Mouse (Mus musculus) liver, embryonic 12.5 days (tissue): ENCODE results near the gene 1700001C19Rik. TPM values are rescaled to one million over a fixed set of nuclear protein-coding genes. Genes with fewer than 3 reads are reported as not detected.
A peak's percentile ranks its signal among the peaks of the same experiment; 100 is the strongest.

Experiments
- ATAC-seq: fragments of 200-750 bp; cut with Nextera tagmentation; 2 replicates; pipeline ENCODE4 v1.8.0; 2017; ENCODE audit warnings: moderate number of reproducible peaks, mild to moderate bottlenecking, moderate library complexity
- H3K27ac ChIP-seq: fragments of 300-500 bp; sonication (generic); 2 replicates; pipeline ENCODE4 v1.5.1; 2016; ENCODE audit warnings: mild to moderate bottlenecking
- H3K27me3 ChIP-seq: fragments of 300-500 bp; sonication (generic); replicated peaks from 2 replicates; pipeline ENCODE4 v1.6.1; 2016; ENCODE audit warnings: mild to moderate bottlenecking, moderate library complexity
- H3K36me3 ChIP-seq: fragments of 300-500 bp; sonication (generic); 2 replicates; pipeline ENCODE4 v1.6.1; 2016; ENCODE audit warnings: mild to moderate bottlenecking, moderate library complexity
- H3K4me1 ChIP-seq: fragments of 300-500 bp; sonication (generic); 2 replicates; pipeline ENCODE4 v1.6.1; 2016
- H3K4me2 ChIP-seq: fragments of 300-500 bp; sonication (generic); 2 replicates; pipeline ENCODE4 v1.6.1; 2016; ENCODE audit warnings: mild to moderate bottlenecking, moderate library complexity
- H3K4me3 ChIP-seq: fragments of 300-500 bp; sonication (generic); 2 replicates; pipeline ENCODE4 v1.5.1; 2016; ENCODE audit warnings: mild to moderate bottlenecking, moderate library complexity
- H3K9ac ChIP-seq: fragments of 300-500 bp; sonication (generic); 2 replicates; pipeline ENCODE4 v1.6.1; 2016; ENCODE audit warnings: mild to moderate bottlenecking, moderate library complexity
- H3K9me3 ChIP-seq: fragments of 300-500 bp; sonication (generic); replicated peaks from 2 replicates; pipeline ENCODE4 v1.6.1; 2016; ENCODE audit warnings: mild to moderate bottlenecking, moderate library complexity
- WGBS: fragments of 180-500 bp; shearing (Covaris S2); methylation state at CpG from one replicate; pipeline ENCODE4 v1.1.7; 2016; ENCODE audit not compliant: insufficient replicate concordance; 5-methylcytosine and 5-hydroxymethylcytosine counted together
- polyA plus RNA-seq: library from polyadenylated mRNA; unstranded; fragments of >200 nt; fragmentation: Nextera tagmentation; extraction: Ambion mirVana; gene quantifications from 2 replicates; pipeline ENCODE4 v1.2.1, GENCODE M21; 2016

1700001C19Rik gene
- polyA plus RNA-seq, 1 experiment from 2014 or later: 0.66 TPM

DNA sequence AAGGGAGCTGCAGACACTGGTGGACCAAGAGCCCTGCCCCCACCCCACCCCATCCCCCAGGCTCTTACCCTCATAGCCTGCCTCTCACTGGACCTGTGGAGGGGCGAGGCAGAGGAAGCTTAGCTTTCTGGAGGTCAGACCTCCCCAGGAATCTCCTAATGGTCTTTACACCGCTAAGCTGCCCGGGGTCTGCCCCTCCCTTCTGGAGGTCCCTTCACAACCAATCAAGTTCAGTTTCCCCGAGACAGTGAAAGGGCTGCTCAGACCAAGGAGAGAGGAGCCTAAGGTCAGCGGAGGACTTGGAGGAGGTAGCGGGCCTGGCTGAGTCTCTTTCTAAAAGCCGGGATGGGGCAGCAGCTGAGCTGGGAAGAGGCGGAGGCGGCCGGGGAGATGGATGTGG lies 52.0 kb downstream of the 1700001C19Rik start, which contains the start of gene Guca1b:
Gene Guca1b (plus strand): TSS at position 249 of the 400 bp plus-strand sequence.
- no peak within 1 kb of the TSS for H3K4me2 ChIP-seq
- H3K4me3 ChIP-seq: no peak within 1 kb of the TSS
- H3K9ac ChIP-seq: no peak within 1 kb of the TSS
- H3K36me3 ChIP-seq: peaks cover 20% of the 10 kb centered on the region
- no peak for ATAC-seq
- H3K4me1 ChIP-seq: no peaks in the 10 kb centered on the region
- peaks cover 4% of the 10 kb centered on the region; the same call in 1 of the 2 replicates for H3K9me3 ChIP-seq
- WGBS: 45% methylated on average over 10 of the region's 10 CpGs
- H3K27ac ChIP-seq: no peak within 1 kb of the TSS
- H3K27me3 ChIP-seq: peaks cover 8% of the 10 kb centered on the region; the same call in 1 of the 2 replicates

DNA sequence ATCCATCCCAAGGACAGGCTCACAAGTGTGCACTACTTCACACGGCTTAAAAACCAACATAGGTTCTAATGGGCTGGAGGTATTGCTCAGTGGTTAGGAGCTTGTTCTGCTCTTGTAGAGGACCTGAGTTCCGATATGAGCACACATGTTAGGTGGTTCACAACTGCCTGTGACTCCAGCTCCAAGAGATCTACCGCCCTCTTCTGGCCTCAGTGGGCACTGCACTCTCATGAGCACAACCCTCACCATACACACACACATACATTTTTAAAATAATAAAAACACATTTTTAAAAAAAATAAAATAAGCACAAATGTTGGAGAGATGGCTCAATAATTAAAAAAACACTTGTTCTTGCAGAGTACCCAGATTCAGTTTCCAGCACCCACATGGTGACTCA lies 53.1 kb downstream of the 1700001C19Rik start:
- no peak overlapping the region for H3K4me2 ChIP-seq
- peaks cover 31% of the 10 kb centered on the region for H3K36me3 ChIP-seq
- peaks cover 8% of the 10 kb centered on the region; the same call in 1 of the 2 replicates for H3K27me3 ChIP-seq
- ATAC-seq: no peak
- 78% methylated on average over 3 of the region's 3 CpGs for WGBS
- peaks cover 4% of the 10 kb centered on the region; the same call in 1 of the 2 replicates for H3K9me3 ChIP-seq
- H3K9ac ChIP-seq: no peak overlapping the region
- no peaks in the 10 kb centered on the region for H3K4me1 ChIP-seq
- no peak overlapping the region for H3K27ac ChIP-seq
- no peak overlapping the region for H3K4me3 ChIP-seq

DNA sequence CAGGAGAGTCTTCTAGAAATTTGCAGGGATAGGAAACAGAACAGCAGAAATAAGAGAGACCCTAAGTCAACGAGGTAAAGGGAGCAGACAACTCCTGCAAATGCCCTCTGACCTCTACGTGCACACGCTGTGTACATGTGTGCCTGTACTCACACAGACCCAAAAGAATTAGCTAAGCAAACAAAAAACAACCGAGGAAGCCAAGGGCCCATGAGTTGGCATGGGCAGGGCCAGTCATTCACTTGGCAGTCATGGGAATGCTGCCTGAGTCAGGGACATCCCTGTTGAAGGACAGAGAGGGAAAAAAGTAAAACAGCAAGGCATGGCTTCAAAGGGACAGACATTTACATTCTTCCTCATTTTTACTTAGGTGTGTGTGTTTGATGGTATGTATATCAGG lies 53.9 kb downstream of the 1700001C19Rik start:
- Histone ChIP-seq H3K4me3 (no peak overlapping the region), H3K4me2 (no peak overlapping the region), H3K27me3 (peaks cover 8% of the 10 kb centered on the region; the same call in 1 of the 2 replicates), H3K27ac (no peak overlapping the region), H3K4me1 (no peaks in the 10 kb centered on the region), H3K36me3 (peaks cover 38% of the 10 kb centered on the region), H3K9me3 (peaks cover 4% of the 10 kb centered on the region; the same call in 1 of the 2 replicates), H3K9ac (no peak overlapping the region)
- ATAC-seq: no peak
- WGBS: 79% methylated on average over 4 of the region's 4 CpGs

DNA sequence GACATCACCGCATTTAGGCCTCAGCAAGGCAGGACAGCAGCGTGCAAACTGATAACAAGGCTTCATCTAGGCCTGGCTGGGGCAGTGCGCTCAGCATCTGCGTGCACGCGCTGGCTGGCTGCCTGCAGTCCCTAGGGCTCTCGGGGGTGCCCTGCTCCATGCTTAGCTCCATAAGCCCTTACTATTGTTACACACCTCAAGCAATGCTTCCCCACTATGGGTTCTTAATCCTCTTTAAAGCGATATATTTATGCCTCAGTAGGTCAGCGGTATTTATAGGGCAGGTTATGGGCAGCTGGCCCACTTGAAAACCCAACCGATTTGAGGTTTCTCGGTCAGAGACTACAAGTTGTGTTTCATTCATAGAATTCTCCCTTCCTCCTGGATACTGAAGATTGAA lies 55.3 kb downstream of the 1700001C19Rik start:
- Histone ChIP-seq H3K4me1 (no peaks in the 10 kb centered on the region), H3K4me2 (no peak overlapping the region), H3K36me3 (peaks cover 51% of the 10 kb centered on the region), H3K9ac (no peak overlapping the region), H3K9me3 (peaks cover 4% of the 10 kb centered on the region; the same call in 1 of the 2 replicates), H3K27me3 (peaks cover 8% of the 10 kb centered on the region; the same call in 1 of the 2 replicates), H3K4me3 (no peak overlapping the region), H3K27ac (no peak overlapping the region)
- WGBS: 85% methylated on average over 11 of the region's 11 CpGs
- ATAC-seq: no peak

DNA sequence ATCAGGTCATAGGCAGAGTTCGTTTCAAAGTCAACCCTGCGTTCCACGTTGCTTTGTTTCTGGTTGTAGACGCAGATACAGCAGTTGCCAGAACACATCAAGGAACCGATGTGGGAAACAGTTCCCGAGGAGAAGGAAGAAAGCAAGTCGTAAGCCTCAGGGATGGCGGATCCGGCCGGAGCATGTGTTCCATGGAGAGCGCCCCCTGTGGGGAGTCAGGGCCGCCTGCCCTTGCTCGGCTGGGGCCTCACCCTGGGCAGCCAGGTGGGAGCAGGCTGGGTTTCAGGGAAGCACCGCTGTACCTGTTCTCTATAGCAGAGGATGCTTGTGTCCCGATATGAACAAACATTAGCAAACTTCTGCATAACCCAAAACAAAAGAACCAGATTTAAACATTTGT lies 59.0 kb downstream of the 1700001C19Rik start:
- ATAC-seq: no peak
- Histone ChIP-seq H3K27ac (no peak overlapping the region), H3K4me1 (no peaks in the 10 kb centered on the region), H3K9me3 (no peaks in the 10 kb centered on the region), H3K9ac (no peak overlapping the region), H3K27me3 (no peaks in the 10 kb centered on the region), H3K36me3 (peaks cover 88% of the 10 kb centered on the region), H3K4me3 (no peak overlapping the region), H3K4me2 (no peak overlapping the region)
- 83% methylated on average over 15 of the region's 15 CpGs for WGBS

DNA sequence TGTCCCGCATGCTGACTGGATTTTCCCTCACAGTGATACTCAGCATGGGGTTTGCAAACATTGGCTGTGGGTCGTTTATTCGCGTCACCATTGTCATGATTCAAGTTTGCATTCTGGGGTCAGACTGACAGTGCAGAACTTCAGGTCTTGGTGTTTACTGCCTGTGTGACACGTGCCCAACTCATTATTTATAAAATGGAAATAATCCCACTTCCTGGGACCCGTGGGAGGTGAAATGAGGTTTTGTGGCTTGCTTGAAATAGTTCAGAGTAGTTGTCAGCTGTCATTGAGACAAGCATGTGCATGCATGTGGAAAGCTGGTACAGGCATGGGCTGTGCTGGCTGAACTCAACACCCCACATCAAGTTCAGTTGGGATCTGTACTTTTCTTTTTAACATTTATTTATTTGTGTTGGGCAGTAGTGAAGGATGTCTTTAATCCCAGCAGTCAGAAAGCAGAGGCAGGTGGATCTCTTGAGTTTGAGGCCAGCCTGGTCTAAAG lies 60.3 kb downstream of the 1700001C19Rik start:
- H3K9me3 ChIP-seq: no peaks in the 10 kb centered on the region
- WGBS: 73% methylated on average over 6 of the region's 6 CpGs
- H3K27me3 ChIP-seq: no peaks in the 10 kb centered on the region
- H3K4me2 ChIP-seq: no peak overlapping the region
- ATAC-seq: no peak
- peaks cover 97% of the 10 kb centered on the region for H3K36me3 ChIP-seq
- H3K4me1 ChIP-seq: no peaks in the 10 kb centered on the region
- H3K4me3 ChIP-seq: no peak overlapping the region
- H3K9ac ChIP-seq: no peak overlapping the region
- H3K27ac ChIP-seq: no peak overlapping the region

DNA sequence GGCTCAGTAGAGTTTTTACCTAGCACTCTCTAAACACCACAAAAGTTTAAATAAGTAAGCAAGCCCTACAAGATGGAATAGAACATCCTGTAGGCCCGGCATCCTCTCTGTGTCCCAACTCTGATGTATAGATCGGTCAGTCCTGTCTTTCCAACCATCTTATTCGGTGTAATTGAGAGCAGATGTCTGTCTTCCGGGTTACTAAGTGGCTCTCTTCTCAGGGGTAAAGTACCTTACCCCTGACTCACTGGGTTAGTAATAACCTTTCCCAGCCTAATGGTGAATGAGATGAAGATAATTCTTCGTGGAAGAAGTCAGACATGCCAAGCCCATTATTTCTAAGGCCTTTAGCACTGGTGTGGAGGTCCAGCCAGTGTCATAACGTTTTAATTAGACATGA lies 63.2 kb downstream of the 1700001C19Rik start:
- Histone ChIP-seq H3K4me3 (no peak overlapping the region), H3K27me3 (no peaks in the 10 kb centered on the region), H3K9ac (no peak overlapping the region), H3K9me3 (no peaks in the 10 kb centered on the region), H3K27ac (no peak overlapping the region), H3K36me3 (peaks cover 69% of the 10 kb centered on the region), H3K4me2 (no peak overlapping the region), H3K4me1 (peaks cover 22% of the 10 kb centered on the region)
- 78% methylated on average over 6 of the region's 6 CpGs for WGBS
- ATAC-seq: no peak

DNA sequence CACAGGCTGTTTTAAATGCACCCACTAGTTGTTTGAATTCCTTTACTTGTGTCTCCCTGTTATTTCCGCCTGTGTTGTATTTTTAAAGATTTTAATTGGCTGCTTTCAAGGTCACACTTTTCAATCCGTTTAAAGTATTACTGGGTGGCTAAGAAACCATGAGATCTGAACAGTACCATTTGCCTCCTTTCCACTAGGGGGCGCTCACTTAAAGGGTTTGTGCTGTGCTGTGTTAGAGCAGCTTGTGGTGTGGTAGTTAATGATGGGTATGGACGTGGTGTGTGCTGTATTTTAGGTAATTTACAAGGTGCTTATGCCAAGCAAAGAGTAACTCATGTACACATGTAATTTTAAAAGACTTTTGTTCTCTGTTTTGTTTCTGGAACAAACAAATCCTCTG lies 65.7 kb downstream of the 1700001C19Rik start:
- Histone ChIP-seq H3K9me3 (no peaks in the 10 kb centered on the region), H3K4me1 (peaks cover 22% of the 10 kb centered on the region), H3K9ac (no peak overlapping the region), H3K27me3 (peaks cover 13% of the 10 kb centered on the region; the same call in 1 of the 2 replicates), H3K27ac (no peak overlapping the region), H3K36me3 (peaks cover 44% of the 10 kb centered on the region), H3K4me2 (no peak overlapping the region), H3K4me3 (no peak overlapping the region)
- 11% methylated on average over 4 of the region's 4 CpGs for WGBS
- ATAC-seq: peak; percentile 62

DNA sequence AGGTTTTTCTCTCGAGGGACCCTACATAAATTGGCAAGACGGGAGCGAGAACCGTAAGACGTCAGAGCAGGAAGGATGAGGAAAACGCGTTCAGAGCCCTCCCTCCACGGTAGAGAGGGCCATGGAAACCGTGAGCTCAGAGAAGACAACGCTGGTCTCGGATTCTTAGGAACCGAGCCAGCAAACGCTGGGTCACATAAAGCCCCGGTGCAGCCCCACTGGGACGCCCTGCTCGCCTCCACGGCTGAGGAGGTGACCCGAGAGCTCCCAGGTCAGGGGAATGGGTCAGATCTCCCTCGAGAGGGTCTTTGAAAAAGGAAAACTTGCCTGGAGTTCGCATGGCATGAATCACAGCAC lies 68.1 kb downstream of the 1700001C19Rik start:
- peak overlapping the region; percentile 37; the same call in 1 of the 2 replicates for H3K27ac ChIP-seq
- H3K4me1 ChIP-seq: peaks cover 22% of the 10 kb centered on the region
- peaks cover 21% of the 10 kb centered on the region for H3K36me3 ChIP-seq
- H3K27me3 ChIP-seq: peaks cover 14% of the 10 kb centered on the region; the same call in 1 of the 2 replicates
- H3K4me2 ChIP-seq: peak overlapping the region; percentile 78
- 3% methylated on average over 20 of the region's 20 CpGs for WGBS
- ATAC-seq: peak; percentile 47
- no peaks in the 10 kb centered on the region for H3K9me3 ChIP-seq
- peak overlapping the region; percentile 80 for H3K4me3 ChIP-seq
- peak overlapping the region; percentile 78 for H3K9ac ChIP-seq

DNA sequence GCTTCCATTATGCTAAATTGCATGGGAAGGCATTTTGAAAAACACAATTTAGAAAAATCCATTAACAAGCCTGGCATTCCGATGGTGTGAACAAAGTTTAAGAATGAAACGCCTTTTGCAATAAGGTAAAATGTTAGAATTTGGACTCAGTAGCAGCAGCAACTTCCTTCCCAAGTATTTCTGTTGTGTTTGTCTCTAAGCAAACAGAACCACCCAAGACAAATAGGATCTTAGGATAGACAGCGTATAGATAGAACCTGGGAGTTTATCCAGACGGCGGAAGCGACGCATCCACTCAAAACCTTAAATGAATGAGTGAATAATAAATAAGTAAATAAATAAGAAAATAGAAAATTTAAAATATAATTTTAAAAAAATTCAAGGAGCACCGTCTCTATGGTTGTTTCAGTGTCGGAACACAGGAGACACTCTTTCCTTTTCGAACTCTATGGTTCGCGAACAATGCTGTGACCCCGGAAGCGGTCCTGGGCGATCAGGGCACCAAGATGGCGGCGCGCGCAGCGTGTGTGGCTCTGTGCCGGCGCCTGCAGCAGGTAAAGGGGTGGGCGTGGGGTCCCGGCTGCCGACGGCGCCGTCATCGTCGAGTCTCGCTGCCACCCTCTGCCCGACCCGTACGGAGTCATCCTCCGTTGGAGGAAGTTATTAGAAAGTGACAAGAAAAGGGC lies 68.6 kb downstream of the 1700001C19Rik start, which contains the start of gene Mrps10:
Gene Mrps10 (plus strand): TSS at position 487 of the 686 bp plus-strand sequence.
- H3K9ac ChIP-seq: peak within 1 kb of the TSS; percentile 78
- H3K9me3 ChIP-seq: no peaks in the 10 kb centered on the region
- H3K4me2 ChIP-seq: peak within 1 kb of the TSS; percentile 78
- 3% methylated on average over 35 of the region's 35 CpGs for WGBS
- peaks cover 22% of the 10 kb centered on the region for H3K4me1 ChIP-seq
- peak within 1 kb of the TSS; percentile 80 for H3K4me3 ChIP-seq
- H3K27me3 ChIP-seq: peaks cover 14% of the 10 kb centered on the region; the same call in 1 of the 2 replicates
- H3K27ac ChIP-seq: peak within 1 kb of the TSS; percentile 37; the same call in 1 of the 2 replicates
- peaks cover 16% of the 10 kb centered on the region for H3K36me3 ChIP-seq
- peak; percentile 82 for ATAC-seq
